In the genomic region with DNA sequence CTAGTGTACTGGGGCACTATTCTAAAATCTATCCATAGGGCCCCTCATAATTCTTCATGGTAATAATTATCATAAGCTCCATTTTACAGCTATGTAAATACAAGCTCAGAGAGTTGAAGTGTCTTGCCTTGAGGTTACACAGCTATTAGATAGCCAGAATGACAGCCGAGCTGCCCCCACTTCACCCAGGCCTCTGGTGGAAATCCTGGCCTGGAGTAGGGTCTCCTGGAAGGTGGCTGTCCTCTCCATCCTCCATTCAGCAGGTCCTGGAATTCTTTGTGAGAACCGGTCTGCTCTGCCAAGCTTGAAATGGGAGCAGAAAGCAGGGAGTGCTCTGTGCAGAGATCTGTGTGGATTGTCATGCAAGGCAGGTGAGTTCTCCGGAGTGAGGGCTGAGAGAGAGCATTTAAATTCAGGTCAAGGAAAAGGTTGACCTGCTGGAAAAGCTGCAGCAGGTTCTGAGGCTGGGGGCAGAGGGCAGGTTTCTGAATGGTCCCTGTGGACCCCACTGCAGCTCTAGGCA, we compare ENCODE assay signal across 16 mouse cellular contexts.
A peak's percentile ranks its signal among the peaks of the same experiment; 100 is the strongest.
DNase-seq lines count a peak whose midpoint lies in the region; ATAC-seq and TF ChIP-seq lines count a peak whose summit lies in the region.
"Had no signal": no experiment of that assay in that cellular context is flagged by ENCODE, and none has a peak within 500 bp of the region (broad histone marks: within the 10 kb centered on the region; RNA-seq: fewer than 3 reads in every experiment).

No protein-coding gene starts in this region.

- DNase-seq in kidney, postnatal 0 days (ENCODE audit: low spot score): peak; percentile 35
- DNase-seq in kidney, postnatal 36 days: no peak
- peak; percentile 34 for DNase-seq in brain, embryonic 14.5 days (ENCODE audit: low read depth)
- DNase-seq in layer of hippocampus, postnatal 10 days (ENCODE audit: low spot score in 2 of 2): no peak
- no peak for DNase-seq in left cerebral cortex, adult 2 months (ENCODE audit: extremely low spot score in 1 of 2, low spot score in 2 of 2)
- DNase-seq in lung, adult 18-20 months: no peak
- DNase-seq: adrenal gland, postnatal 36 days; cerebellum, adult 11 months; gastrocnemius, postnatal 25 days; lung, postnatal 36 days had no signal

- no peaks in the 10 kb centered on the region for H3K36me3 ChIP-seq in kidney, postnatal 0 days (ENCODE audit: insufficient read depth, low read length)
- no peaks in the 10 kb centered on the region; the same call in none of the 2 replicates for H3K36me3 ChIP-seq in hindbrain, embryonic 13.5 days
- H3K36me3 ChIP-seq in midbrain, embryonic 16.5 days (ENCODE audit: control insufficient read depth, insufficient read depth, low read length): no peaks in the 10 kb centered on the region
- H3K36me3 ChIP-seq: forebrain, embryonic 10.5 days; heart, embryonic 15.5 days had no signal

- TF ChIP-seq POLR2A in brain, embryonic 14.5 days (IDR thresholded peaks at IDR 0.05; ENCODE audit: borderline replicate concordance, extremely low read depth, insufficient read depth, insufficient read length, poor library complexity, severe bottlenecking): no peak

- no peak for TF ChIP-seq CTCF in kidney, postnatal 0 days (IDR thresholded peaks at IDR 0.05; ENCODE audit: low read depth)
- no peak for TF ChIP-seq CTCF in brain, embryonic 14.5 days (IDR thresholded peaks at IDR 0.05; ENCODE audit: borderline replicate concordance, extremely low read depth, insufficient read depth, insufficient read length)
- no peak for TF ChIP-seq CTCF in left cerebral cortex, adult 2 months (IDR thresholded peaks at IDR 0.05)

- no peak overlapping the region for H3K27ac ChIP-seq in kidney, postnatal 0 days
- peak overlapping the region; percentile 10 for H3K27ac ChIP-seq in hindbrain, embryonic 13.5 days
- peak overlapping the region; percentile 39; the same call in 1 of the 2 replicates for H3K27ac ChIP-seq in midbrain, embryonic 16.5 days (ENCODE audit: low read length)
- H3K27ac ChIP-seq in left cerebral cortex, adult 2 months: no peak overlapping the region
- H3K27ac ChIP-seq: forebrain, embryonic 10.5 days; heart, embryonic 15.5 days had no signal

- ATAC-seq in kidney, postnatal 0 days (replicated peaks; ENCODE audit: low FRiP score, low read depth): no peak
- no peak for ATAC-seq in hindbrain, embryonic 13.5 days (ENCODE audit: low FRiP score)
- ATAC-seq in midbrain, embryonic 16.5 days: 0 out of 2 replicates have a peak, but pooled peaks have one; percentile 33

- H3K9me3 ChIP-seq in kidney, postnatal 0 days (replicated peaks; ENCODE audit: low read length): no peaks in the 10 kb centered on the region
- no peaks in the 10 kb centered on the region for H3K9me3 ChIP-seq in hindbrain, embryonic 13.5 days
- H3K9me3 ChIP-seq in midbrain, embryonic 16.5 days (replicated peaks; ENCODE audit: control insufficient read depth, low read length, poor library complexity, severe bottlenecking): no peaks in the 10 kb centered on the region
- H3K9me3 ChIP-seq: forebrain, embryonic 10.5 days; heart, embryonic 15.5 days had no signal

- no peaks in the 10 kb centered on the region for H3K27me3 ChIP-seq in kidney, postnatal 0 days (ENCODE audit: insufficient read depth, low read length)
- H3K27me3 ChIP-seq in hindbrain, embryonic 13.5 days: peaks cover 4% of the 10 kb centered on the region; the same call in 1 of the 2 replicates
- no peaks in the 10 kb centered on the region for H3K27me3 ChIP-seq in midbrain, embryonic 16.5 days (ENCODE audit: control insufficient read depth, insufficient read depth, low read depth, low read length)
- H3K27me3 ChIP-seq: heart, embryonic 15.5 days had no signal

- no peak overlapping the region for H3K4me3 ChIP-seq in kidney, postnatal 0 days (replicated peaks; ENCODE audit: low read depth, low read length)
- H3K4me3 ChIP-seq in hindbrain, embryonic 13.5 days: no peak overlapping the region
- no peak overlapping the region for H3K4me3 ChIP-seq in midbrain, embryonic 16.5 days (ENCODE audit: low read depth, low read length)
- H3K4me3 ChIP-seq in left cerebral cortex, adult 2 months: no peak overlapping the region
- H3K4me3 ChIP-seq: forebrain, embryonic 10.5 days; heart, embryonic 15.5 days; myocyte had no signal

- intact Hi-C loops in left cerebral cortex, adult 2 months (cut with DNase I): no loop called here

- no peak overlapping the region for H3K9ac ChIP-seq in kidney, postnatal 0 days (ENCODE audit: low read depth, low read length)
- peak overlapping the region; percentile 35; the same call in 1 of the 2 replicates for H3K9ac ChIP-seq in hindbrain, embryonic 13.5 days
- H3K9ac ChIP-seq in midbrain, embryonic 16.5 days (ENCODE audit: low read depth, low read length): no peak overlapping the region; the same call in 1 of the 2 replicates
- H3K9ac ChIP-seq: heart, embryonic 15.5 days had no signal

- 17% methylated on average over 3 of the region's 3 CpGs for WGBS in kidney, postnatal 0 days
- 10% methylated on average over 3 of the region's 3 CpGs for WGBS in hindbrain, embryonic 13.5 days
- WGBS in midbrain, embryonic 16.5 days: 14% methylated on average over 3 of the region's 3 CpGs

- no peaks in the 10 kb centered on the region for H3K4me1 ChIP-seq in kidney, postnatal 0 days (replicated peaks; ENCODE audit: insufficient read depth, low read length)
- H3K4me1 ChIP-seq in hindbrain, embryonic 13.5 days (replicated peaks): peaks cover 21% of the 10 kb centered on the region
- peaks cover 11% of the 10 kb centered on the region; the same call in 1 of the 2 replicates for H3K4me1 ChIP-seq in midbrain, embryonic 16.5 days (ENCODE audit: control insufficient read depth, insufficient read depth, low read length)

- H3K4me2 ChIP-seq in kidney, postnatal 0 days (ENCODE audit: low read length): no peak overlapping the region
- peak overlapping the region; percentile 29; the same call in 1 of the 2 replicates for H3K4me2 ChIP-seq in hindbrain, embryonic 13.5 days
- peak overlapping the region; percentile 37; the same call in 1 of the 2 replicates for H3K4me2 ChIP-seq in midbrain, embryonic 16.5 days (ENCODE audit: low read length)
- H3K4me2 ChIP-seq: heart, embryonic 15.5 days; liver, embryonic 11.5 days had no signal

Comparison
In these comparisons a context has a peak if more than half of its experiments do, and no peak if none do; other contexts are left out.
1. DNase-seq: peak in kidney, postnatal 0 days (single experiment) and brain, embryonic 14.5 days (single experiment); none in kidney, postnatal 36 days (0 of 2), layer of hippocampus, postnatal 10 days (0 of 2), left cerebral cortex, adult 2 months (0 of 2) and lung, adult 18-20 months (0 of 2).
2. H3K27ac ChIP-seq: peak in hindbrain, embryonic 13.5 days (single experiment) and midbrain, embryonic 16.5 days (single experiment); none in kidney, postnatal 0 days (single experiment) and left cerebral cortex, adult 2 months (single experiment).